Mouse (Mus musculus): ENCODE results near the gene Rabgap1l.
"Not testable (repeated sequence)": the region's sequence is repeated elsewhere in the genome, so short reads cannot be mapped to it uniquely, and the experiment has no call there.

Gene Rabgap1l

DNA sequence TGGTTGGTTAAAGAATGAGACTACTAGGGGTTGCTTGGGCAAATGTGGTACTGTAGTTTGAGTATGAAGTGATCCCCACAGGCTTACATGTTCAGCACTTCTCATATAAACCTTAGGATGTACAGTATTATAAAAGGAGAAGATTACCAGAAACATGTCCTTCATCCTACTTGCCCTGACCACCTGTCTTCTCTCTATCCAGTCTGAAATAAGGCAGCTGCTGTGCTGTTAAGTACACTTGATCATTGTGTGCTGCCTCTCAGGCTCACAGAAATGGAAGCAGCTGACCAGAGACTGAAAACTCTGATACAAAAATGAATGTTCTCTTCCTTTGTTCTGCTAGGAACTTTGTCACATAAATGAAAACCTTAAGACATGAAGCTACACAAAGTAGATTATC, 325.6 kb downstream of the Rabgap1l start:
- DNase-seq, result no peak

DNA sequence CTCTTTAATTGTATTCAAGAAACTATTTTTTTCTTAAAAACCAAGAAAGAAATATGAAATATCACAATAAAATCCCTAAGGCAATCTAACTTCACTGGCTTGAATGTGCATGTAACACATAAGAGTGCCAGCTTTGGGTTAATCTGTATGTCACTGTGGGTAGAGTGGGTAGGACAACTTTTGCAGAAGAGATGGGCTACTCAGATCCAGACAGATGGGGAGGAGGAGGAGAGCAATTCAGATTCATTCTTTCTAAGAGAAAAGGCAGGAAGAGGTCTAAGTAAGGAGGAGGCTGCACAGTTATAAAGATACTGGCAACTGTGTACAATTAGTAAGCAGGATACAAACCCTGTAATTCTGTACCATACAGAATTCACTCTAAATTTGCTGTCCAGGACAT, 327.8 kb downstream of the Rabgap1l start:
- no peak for DNase-seq

DNA sequence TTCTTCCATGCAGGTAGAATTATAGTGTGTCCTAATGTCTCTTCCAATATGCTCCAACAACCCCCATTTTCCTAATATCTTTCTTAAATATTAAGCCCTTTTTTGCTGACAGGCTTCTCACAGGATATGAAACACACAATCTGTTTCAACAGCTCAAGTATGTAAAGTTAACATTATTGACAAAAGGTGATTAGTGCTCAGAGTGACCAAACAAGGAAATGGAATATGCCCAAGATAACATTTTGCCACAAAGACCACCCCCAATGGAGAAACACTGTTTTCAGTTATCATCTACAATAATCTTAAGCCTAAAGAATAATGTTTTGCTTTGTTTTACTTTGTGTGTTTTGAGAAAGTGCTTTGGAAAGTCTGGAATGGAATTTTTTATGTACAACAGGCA, 328.9 kb downstream of the Rabgap1l start:
- DNase-seq, result no peak

DNA sequence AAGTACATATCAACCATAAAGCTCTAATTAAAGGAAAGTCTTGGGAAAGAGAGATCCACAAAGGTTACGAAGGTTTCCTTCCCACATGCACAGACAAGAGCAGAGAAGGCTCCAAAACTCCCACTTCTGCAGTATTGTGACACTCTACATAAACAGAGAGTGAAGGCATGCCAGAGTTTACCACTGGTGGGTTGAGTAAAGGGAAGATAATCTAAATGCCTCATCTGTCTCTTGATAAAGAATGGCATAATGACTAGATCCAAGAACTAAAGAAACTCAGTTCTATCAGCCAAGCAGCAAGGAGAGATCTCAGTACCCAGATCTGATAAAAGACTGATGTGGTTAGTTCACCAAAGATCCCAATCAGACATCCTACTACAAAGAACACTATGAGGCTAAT, 332.7 kb downstream of the Rabgap1l start:
- DNase-seq, result no peak

DNA sequence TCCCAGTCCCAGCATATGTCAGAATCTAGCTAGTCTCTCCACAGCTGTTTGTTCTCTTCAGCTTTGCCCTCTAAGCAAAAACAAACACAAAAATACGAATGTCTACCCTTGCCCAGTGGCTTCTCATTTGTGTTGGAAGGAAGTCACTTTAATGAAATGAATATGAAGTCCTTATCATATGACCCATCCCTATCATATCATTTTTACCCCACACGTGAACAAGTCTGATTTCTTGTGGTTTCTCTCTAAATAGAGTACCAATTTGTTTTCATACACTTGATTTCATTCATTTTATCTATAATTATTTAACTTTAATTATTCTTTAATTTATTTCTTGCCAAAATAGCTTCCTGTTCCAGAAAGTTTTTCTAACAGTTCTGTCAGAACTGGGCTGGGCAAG, 341.3 kb downstream of the Rabgap1l start:
- no peak for DNase-seq

DNA sequence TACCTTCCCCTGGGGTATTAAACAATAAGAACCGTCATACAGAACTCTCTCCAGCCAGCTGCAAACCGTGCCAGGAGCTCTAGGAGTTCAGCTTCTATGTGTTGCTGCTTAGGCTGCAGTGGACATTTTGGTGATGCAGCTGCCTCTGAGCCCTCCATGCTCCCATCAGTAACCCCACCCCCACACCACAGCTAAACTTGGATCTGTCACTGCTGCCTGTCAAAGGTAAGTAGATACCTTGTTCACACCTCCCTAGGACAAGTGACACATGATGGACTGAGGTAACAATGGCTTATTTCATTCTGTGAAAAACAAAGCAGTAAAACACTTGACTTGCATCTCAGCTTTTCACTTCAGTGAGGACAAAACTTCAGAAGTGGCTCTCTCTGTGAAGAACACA, 344.3 kb downstream of the Rabgap1l start:
- DNase-seq, result no peak

DNA sequence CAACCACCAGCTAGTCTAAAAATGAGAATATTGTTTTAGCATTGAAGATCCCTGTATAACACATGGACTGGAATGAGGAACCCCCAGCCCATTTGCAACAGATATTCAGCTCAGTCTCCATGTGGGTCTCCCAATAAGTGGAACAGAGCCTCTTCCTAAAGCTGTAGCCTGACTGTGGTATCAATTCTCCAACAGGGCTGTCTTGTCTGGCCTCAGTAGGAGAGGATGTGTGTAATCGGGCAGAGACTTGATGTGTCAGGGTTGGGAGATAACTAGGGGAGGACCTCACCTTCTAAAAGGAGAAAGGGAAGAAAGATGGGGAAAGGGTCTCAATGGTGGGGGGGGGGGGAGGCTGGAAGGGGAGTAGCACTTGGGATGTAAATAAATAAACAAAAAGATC, 346.2 kb downstream of the Rabgap1l start:
- DNase-seq, result no peak

DNA sequence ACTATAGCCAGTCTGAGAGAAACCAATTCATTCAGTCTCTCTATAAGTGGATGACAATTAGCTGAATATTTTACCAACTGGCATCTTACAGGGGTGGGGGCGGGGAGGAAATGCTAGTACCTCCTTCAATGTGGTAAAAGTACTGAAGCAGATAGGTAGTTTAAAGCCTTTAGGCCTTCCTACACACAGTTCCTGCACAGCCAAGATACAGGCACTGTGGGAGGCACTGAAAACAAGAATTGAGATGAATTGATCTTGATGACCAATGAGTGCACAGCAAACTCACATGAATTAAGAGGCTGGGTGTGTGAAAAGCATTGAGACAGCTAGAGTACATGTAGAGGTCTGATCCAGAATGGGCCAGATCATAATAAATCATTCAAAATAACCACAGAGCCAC, 349.5 kb downstream of the Rabgap1l start:
- DNase-seq, result no peak

DNA sequence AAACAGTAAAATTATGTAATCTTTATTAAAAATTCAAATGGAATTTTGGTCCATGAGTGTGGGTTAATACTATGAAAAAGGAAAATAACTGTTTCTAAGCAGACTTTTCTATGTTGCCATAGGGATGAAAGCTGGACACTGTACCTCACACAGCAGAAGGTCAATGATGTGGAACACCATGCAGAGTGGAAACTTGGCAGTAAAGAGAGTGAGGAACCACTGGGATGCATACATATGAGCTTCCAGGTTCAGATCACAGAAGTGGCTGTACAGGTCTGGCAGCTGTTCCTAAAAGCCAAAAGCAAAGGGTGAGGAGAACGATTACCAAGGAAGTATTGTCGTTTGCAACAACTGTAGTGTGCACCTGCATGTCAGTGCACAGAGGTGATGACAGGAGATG, 351.3 kb downstream of the Rabgap1l start:
- no peak for DNase-seq

DNA sequence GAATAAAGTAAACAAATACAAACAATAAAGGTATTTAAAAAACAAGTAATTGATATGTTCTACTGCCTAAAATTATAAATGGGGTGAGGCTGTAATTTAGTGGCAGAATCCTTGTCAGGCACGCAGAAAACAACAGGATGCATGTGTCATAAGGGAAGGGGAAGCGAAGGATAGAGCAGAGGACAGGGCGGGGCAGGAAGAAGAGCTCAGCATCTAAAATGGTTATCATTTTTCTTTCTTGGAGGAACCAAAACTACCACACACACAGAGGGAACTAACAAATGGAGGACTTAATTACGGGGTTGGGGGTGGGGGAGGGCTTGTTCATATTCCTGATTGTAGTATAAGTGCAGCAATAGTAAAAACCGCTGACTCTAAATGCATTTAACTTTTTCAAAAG, 351.9 kb downstream of the Rabgap1l start:
- no peak for DNase-seq

DNA sequence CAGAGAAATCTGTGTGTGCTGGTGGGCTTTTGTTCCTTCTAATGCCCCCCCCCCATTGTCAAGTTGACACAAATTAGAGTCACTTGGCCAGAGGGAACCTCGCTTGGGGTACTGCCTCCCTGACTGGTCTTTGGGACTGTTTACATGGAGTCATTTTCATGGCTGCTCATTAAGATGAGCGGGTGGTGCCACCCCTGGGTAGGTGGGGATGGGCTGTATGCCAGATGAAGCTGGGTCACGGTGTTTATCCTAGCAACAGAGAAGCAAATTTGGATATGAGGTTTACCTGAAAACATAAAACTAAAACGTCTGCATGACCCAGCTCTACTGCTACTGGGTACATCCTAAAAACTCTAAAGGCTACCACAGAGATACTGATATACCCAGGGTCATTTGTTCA, 354.2 kb downstream of the Rabgap1l start:
- DNase-seq, result no peak

DNA sequence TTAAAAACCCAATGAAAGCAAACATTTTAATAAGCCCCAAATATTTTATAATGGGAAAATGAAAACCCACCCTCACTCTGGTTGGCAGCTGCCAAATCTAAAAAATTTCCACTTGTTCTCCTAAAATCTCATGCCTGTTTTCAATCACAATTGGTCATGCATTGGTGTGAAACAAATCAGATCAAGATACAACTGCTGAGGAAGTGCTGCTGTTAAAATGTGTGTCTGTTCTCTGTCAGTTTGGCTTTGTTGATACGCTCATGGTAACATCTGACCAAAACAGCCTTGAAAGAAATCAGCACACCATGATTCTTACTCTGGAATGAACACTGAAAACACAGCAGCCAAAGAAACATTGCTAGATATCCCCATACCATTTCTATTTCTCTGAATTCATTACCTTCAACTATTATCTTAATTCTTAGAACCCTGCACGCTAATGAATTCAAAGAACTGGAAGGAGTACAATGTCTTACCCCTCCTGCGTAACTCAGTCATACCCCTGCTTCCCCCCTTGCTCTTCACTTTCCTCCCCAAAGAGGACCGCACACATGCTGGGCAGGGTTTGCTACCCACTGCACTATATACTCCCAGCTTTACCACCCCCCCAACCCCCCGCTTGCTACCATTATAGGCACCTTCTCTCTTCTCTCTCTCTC, 375.7 kb downstream of the Rabgap1l start:
- no peak for DNase-seq

DNA sequence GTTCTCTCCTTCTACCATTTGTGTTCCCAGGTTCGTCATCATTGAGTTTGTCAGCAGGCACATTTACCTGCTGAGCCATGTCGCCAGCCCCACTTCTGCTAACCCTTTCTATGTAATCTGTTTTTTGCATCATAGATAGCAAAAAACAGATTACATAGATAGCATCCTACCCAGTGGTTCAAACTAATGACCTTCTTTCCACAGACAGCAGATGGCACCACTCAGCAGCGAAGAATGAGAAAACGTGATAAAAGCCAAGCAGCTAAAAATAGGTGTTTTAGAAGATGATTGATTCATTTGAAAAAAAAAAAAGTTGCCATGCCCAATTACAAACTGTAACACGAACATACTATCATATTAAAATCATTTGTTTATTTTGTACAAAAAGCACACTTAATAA, 382.2 kb downstream of the Rabgap1l start:
- DNase-seq, result no peak

DNA sequence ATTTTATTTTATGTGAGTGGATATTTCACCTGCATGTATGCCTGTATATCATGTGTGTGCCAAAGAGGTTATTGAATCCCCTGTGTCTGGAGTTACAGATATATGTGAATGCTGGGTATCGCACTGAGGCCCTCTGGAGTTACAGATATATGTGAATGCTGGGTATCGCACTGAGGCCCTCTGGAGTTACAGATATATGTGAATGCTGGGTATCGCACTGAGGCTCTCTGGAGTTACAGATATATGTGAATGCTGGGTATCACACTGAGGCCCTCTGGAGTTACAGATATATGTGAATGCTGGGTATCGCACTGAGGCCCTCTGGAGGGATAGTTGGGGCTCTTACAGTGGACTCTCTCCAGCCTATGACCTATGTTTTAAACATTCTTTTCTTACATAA, 383.3 kb downstream of the Rabgap1l start:
- DNase-seq, result not testable (repeated sequence)

DNA sequence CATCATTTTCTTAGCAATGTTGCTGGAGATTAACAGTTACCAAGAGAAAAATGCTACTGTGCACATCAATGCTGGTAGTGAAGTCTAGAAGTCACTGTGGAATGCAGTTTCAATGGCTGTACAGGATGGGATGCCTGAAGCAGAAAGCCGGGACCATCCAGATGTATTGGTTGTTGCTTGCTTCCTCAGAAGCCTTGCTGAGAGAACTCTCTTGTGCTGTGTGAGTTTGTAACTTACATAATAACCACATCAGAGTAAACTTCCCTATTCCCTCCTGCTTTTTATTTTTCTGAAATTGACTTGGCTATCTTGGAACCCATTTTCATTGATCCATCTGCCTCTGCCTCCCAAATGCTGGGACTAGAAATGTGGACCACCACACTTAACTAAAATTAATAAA, 383.9 kb downstream of the Rabgap1l start:
- DNase-seq, result no peak

DNA sequence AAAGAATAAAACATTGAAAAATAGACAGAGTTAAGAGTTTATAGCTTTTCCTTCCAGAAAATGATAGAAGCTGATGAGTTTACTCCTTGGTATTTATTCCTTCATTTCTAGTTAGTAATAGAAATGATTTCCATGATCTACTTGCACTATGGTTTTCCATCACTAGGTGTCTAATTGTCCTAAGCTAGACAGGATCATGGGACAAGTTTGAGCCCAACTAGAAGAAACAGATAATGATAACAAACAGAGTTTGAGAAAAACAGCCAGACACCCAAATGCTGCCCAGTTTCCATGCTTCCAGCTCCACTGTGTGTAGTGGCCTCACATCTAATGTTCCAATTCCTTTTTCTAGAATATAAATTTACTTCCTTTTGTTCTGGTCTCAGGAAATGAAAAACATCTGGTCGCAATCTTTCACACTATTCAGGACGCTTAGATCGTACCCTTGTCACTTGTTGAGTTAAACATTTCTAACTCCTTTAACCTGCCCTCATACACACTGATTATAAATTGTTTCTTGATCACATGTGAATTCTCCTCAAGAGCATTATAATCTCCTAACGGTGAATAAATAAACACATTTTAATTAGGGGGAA, 384.6 kb downstream of the Rabgap1l start:
- DNase-seq, result no peak

DNA sequence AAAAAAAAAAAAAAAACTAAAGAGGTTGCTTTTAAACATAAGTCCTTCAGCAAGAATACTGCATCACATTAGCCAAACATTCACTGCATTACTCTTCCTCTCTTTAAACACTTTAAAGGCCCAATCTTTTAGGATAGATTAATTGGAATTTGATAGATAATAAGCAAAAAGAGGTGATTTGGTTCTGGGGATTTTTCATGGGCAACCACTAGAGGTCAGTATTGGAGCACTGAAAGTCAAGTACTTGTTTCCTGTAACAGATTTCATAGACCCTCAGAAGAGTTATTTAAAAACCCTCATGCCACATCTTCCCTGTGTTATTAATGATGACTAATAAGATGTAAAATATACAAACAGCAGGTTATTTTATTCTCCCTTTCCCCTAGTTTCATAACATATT, 393.6 kb downstream of the Rabgap1l start:
- no peak for DNase-seq

DNA sequence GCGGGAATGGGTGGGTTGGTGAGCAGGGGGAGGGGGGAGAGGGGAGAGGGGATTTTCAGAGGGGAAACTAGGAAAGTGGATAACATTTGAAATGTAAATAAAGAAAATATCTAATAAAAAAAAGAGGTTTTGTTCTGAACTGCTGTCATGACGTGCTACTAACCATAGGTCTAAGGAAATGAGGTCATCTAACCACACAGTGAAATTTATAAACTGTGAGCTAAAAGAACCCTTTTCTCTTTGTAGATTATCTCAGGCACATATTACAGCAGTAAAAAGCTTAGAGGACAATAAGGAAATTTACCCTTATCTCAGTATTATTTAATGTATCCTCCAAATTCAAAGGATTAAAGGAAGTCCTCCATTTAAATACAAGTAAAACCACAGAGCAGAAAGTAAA, 396.0 kb downstream of the Rabgap1l start:
- DNase-seq, result no peak

DNA sequence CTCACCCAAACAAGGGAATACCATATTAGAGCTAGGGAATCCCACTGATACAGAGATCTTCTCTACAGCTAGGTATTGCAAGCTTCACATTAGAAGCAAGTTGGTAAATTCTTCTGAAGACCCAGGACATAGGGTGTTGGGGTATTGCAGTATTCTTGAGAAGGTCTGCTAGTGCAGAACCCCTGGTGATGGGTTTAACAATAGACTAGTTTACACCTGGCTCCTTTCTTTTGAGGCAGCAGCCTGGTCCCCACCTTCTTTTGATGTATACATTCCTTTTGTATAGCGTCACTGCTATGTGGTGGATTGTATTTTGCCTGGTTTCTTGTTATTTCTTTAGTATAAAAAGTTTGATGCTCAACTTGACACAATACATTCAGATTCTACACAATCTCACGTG, 405.6 kb downstream of the Rabgap1l start:
- no peak for DNase-seq

DNA sequence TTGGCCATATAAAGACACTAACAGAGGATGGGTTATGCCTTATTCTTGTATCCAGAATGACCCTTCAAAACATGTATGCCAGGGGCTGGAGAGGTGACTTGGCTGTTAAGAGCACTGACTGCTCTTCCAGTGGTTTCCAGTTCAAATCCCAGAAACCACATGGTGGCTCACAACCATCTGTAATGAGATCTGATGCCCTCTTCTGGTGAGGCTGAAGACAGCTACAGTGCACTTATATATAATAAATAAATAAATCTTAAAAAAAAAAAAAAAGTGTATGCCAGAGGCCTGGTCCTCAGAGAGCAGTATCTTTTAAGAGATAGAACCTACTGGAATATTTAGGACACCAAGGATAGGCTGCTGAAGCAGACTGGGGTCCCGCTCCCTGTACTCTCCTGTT, 414.6 kb downstream of the Rabgap1l start:
- DNase-seq, result no peak

DNA sequence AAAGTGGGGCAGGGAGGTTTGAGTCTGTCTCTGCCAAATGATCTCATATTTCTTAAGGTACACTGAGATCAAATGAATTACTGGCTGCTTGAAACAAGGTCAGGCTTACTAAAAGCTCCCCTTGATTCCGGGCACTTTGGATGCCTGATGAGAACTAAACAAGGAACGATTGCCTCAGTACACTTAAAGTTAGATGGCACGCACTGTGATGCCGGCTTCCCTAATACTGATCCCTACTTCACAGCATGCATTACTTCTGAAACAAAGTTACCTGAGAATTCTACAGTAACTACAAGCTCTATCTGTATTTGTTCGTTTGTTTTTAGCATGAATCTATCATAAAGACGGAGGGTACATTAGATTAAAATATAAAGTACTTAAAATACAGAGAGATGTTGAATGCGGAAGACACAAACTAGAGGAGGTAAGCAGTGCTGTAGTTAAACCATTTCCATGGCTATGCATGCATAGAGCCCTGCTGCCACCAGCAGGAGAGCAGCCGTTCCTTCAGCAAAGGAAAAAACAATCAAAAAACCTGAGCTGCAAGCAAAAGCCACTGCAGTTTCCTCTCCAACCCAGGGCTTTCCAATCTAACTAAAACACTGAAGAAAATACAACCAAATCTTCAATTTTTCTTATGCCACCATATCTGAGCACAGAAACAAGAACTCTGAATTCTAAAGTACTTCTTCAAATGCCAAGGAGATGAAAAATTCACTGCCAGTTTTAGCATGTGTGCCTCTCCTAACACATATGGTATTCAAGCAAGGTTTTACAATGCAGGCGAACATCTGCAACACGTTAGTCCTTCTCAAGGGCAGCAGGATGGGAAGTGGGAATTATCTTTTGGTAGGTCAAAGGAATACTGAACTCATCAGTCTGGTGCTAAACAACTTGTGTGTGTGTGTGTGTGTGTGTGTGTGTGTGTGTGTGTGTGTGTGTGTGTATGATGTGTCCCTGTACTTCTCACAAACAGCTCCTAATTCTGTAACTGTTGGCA, 415.4 kb downstream of the Rabgap1l start:
- DNase-seq, result no peak

DNA sequence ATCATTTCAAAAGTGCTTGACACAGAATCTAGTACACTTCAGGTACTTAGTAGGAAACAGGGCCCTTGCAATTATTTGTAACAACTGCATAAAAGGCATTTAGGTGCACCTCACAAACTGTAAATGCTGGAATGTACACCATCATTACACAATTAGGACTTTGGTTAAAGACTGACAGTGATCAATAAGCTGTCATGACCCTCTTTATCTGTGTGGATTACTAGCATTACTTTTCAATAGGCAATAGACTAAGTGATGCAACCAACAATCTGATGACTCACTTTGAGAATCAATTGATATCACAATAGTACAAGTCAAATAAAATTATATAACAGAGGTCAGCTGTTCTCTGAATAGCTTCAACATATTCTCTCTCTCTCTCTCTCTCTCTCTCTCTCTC, 418.5 kb downstream of the Rabgap1l start:
- DNase-seq, result no peak

DNA sequence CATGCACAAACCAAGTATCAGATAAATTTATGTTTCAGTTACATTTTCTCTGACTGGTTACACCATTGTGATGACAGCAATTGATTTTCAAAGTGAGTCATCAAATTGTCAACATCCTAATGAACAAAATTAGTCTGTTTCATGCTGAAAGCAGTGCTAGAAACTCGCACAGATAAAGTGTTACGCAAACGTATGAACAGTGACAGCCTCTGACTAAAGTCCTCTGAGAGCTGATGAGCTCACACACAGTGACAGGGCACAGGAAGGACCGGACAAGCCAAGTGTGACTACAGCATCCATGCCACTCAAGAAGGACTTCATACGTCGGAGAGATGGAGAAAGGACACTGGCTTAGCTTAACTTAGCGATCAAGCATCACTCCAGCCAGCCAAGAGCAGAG, 419.7 kb downstream of the Rabgap1l start:
- no peak for DNase-seq

DNA sequence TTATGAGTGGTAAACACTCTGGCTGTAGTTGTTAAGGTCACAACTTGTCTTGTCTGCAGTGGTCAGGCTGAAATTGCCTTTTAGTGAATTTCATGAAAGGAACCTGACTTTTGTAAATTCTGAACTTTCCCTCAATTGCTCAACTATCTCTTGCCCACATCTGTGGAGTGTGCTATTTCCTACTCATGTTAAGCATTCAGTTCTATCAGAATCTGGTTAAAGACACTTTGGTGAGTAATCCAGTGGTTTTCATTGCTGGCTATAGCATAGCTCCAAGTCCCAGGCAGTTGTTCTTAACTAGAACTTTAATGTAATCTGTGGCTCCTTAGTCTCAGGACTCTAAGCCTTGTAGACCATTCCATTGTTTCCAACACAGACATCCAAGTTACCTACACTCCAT, 421.3 kb downstream of the Rabgap1l start:
- DNase-seq, result no peak

Data from kidney, adult 11 months (tissue).